Mouse (Mus musculus) thymus, adult 2 months (tissue): ENCODE measurements around the gene Kbtbd13. TPM values are rescaled to one million over a fixed set of nuclear protein-coding genes. Genes with fewer than 3 reads are reported as not detected.

Source experiments
- DNase-seq: peaks from one replicate; pipeline ENCODE4 v3.0.0; 2021
- H3K27ac ChIP-seq: fragments of 200-500 bp; 2 replicates; pipeline ENCODE4 v1.5.1; 2012; ENCODE audit warnings: low read length, control low read depth; ENCODE audit not compliant: control insufficient read depth, insufficient read depth
- H3K27me3 ChIP-seq: fragments of 200-500 bp; 2 replicates; pipeline ENCODE4 v1.6.1; 2012; ENCODE audit warnings: mild to moderate bottlenecking, low read length, moderate library complexity, mixed read lengths; ENCODE audit not compliant: control insufficient read depth, insufficient read depth
- H3K36me3 ChIP-seq: fragments of 200-500 bp; 2 replicates; pipeline ENCODE4 v1.6.1; 2012; ENCODE audit warnings: mild to moderate bottlenecking, low read length, moderate library complexity; ENCODE audit not compliant: control insufficient read depth, insufficient read depth
- H3K4me1 ChIP-seq: fragments of 200-500 bp; replicated peaks from 2 replicates; pipeline ENCODE4 v1.6.1; 2012; ENCODE audit warnings: low read length; ENCODE audit not compliant: control insufficient read depth, insufficient read depth
- H3K4me3 ChIP-seq: fragments of 200-500 bp; 2 replicates; pipeline ENCODE4 v1.5.1; 2012; ENCODE audit warnings: mild to moderate bottlenecking, low read length, control low read depth, moderate library complexity; ENCODE audit not compliant: control insufficient read depth, insufficient read depth
- CTCF ChIP-seq: fragments of 200-500 bp; IDR thresholded peaks from 2 replicates; pipeline ENCODE4 v1.5.1; 2012; ENCODE audit warnings: mild to moderate bottlenecking, control low read depth, low read length, moderate library complexity, borderline replicate concordance; ENCODE audit not compliant: control insufficient read depth, poor library complexity, insufficient read depth; ENCODE audit errors: extremely low read depth
- POLR2A ChIP-seq: fragments of 200-500 bp; IDR thresholded peaks from 2 replicates; pipeline ENCODE4 v1.6.1; 2012; ENCODE audit warnings: mild to moderate bottlenecking, low read length, control low read depth, moderate library complexity; ENCODE audit not compliant: control insufficient read depth, poor library complexity, insufficient read depth; ENCODE audit errors: extremely low read depth
- WGBS: fragments of 180-500 bp; shearing (Covaris S2); methylation state at CpG from one replicate; pipeline ENCODE4 v1.1.7; 2018; 5-methylcytosine and 5-hydroxymethylcytosine counted together
- polyA plus RNA-seq: library from polyadenylated mRNA; depleted of rRNA; stranded (reverse); fragments of >200 nt; gene quantifications from 2 replicates; pipeline ENCODE4 v1.2.3, GENCODE M21; 2012; rRNA removed

Gene Kbtbd13
- 0.41 and 0.43 TPM in 2 replicates for polyA plus RNA-seq

GRCm38 (mm10) chr9:65391613-65391964, at the start of gene Kbtbd13:
Gene Kbtbd13 (minus strand): TSS chr9:65391652.
- Histone ChIP-seq H3K4me1 (peaks cover 8% of the 10 kb centered on the region), H3K36me3 (no peaks in the 10 kb centered on the region), H3K27me3 (no peaks in the 10 kb centered on the region; the same call in 1 of the 2 replicates), H3K27ac (no peak within 1 kb of the TSS), H3K4me3 (peak within 1 kb of the TSS; percentile 23)
- WGBS = 44% methylated on average over 8 of the region's 8 CpGs
- DNase-seq = no peak
- TF ChIP-seq POLR2A = no peak
- TF ChIP-seq CTCF = no peak

- H3K27ac ChIP-seq = no peak within 1 kb of the TSS
- under 1% methylated on average over 54 of the region's 54 CpGs for WGBS
These were observed 44.3 kb upstream of the Kbtbd13 start, which contains the start of gene Mtfmt for GRCm38 (mm10) chr9:65435671-65436301. Gene Mtfmt (plus strand): TSS chr9:65435782.

GRCm38 (mm10) chr9:65435211-65435610, 43.8 kb upstream of the Kbtbd13 start:
- no peak for TF ChIP-seq CTCF
- TF ChIP-seq POLR2A = no peak
- peaks cover 4% of the 10 kb centered on the region for H3K4me1 ChIP-seq
- no peak overlapping the region for H3K4me3 ChIP-seq
- H3K27ac ChIP-seq = no peak overlapping the region
- 76% methylated on average over 4 of the region's 4 CpGs for WGBS
- no peaks in the 10 kb centered on the region for H3K27me3 ChIP-seq
- DNase-seq = no peak
- peaks cover 5% of the 10 kb centered on the region for H3K36me3 ChIP-seq

More at GRCm38 (mm10) chr9:65435671-65436301, 44.3 kb upstream of the Kbtbd13 start, which contains the start of gene Mtfmt:
- Histone ChIP-seq H3K4me3 (peak within 1 kb of the TSS; percentile 76), H3K27me3 (no peaks in the 10 kb centered on the region), H3K36me3 (peaks cover 11% of the 10 kb centered on the region), H3K4me1 (peaks cover 4% of the 10 kb centered on the region)
- DNase-seq = peak; percentile 98
- TF ChIP-seq POLR2A = peak; percentile 66; the same call in 1 of the 2 replicates
- TF ChIP-seq CTCF = no peak; the same call in 1 of the 2 replicates

GRCm38 (mm10) chr9:65434140-65434539, 42.7 kb upstream of the Kbtbd13 start:
- TF ChIP-seq CTCF = no peak
- DNase-seq = peak; percentile 70
- 74% methylated on average over 5 of the region's 5 CpGs for WGBS
- peaks cover 4% of the 10 kb centered on the region for H3K4me1 ChIP-seq
- H3K27me3 ChIP-seq = no peaks in the 10 kb centered on the region
- H3K27ac ChIP-seq = no peak overlapping the region
- 0 out of 2 replicates have a peak, but pooled peaks cover under 1% of the 10 kb centered on the region for H3K36me3 ChIP-seq
- H3K4me3 ChIP-seq = no peak overlapping the region

GRCm38 (mm10) chr9:65432236-65432635, 40.8 kb upstream of the Kbtbd13 start:
- peak; percentile 84 for DNase-seq
- TF ChIP-seq CTCF (peak; percentile 23; the same call in 1 of the 2 replicates), POLR2A (no peak)

GRCm38 (mm10) chr9:65430921-65431320, 39.5 kb upstream of the Kbtbd13 start:
- Histone ChIP-seq H3K27me3 (no peaks in the 10 kb centered on the region), H3K4me3 (no peak overlapping the region), H3K4me1 (no peaks in the 10 kb centered on the region), H3K27ac (no peak overlapping the region), H3K36me3 (no peaks in the 10 kb centered on the region)
- DNase-seq = no peak
- 95% methylated on average over 5 of the region's 5 CpGs for WGBS
- TF ChIP-seq POLR2A (no peak), CTCF (no peak)

More at GRCm38 (mm10) chr9:65432236-65432635, 40.8 kb upstream of the Kbtbd13 start:
- Histone ChIP-seq H3K27me3 (no peaks in the 10 kb centered on the region), H3K4me3 (no peak overlapping the region), H3K4me1 (peaks cover 4% of the 10 kb centered on the region), H3K36me3 (no peaks in the 10 kb centered on the region), H3K27ac (no peak overlapping the region)
- WGBS = 5% methylated on average over 3 of the region's 3 CpGs

- no peak for TF ChIP-seq CTCF
- TF ChIP-seq POLR2A = no peak
- no peaks in the 10 kb centered on the region for H3K36me3 ChIP-seq
- no peak overlapping the region for H3K27ac ChIP-seq
- DNase-seq = no peak
- H3K27me3 ChIP-seq = no peaks in the 10 kb centered on the region
- no peak overlapping the region for H3K4me3 ChIP-seq
- H3K4me1 ChIP-seq = no peaks in the 10 kb centered on the region
These were observed 38.9 kb upstream of the Kbtbd13 start for GRCm38 (mm10) chr9:65430401-65430800.
